Mouse (Mus musculus) megakaryocyte, embryonic 14.5 days (primary cell): ENCODE measurements at regions not wholly inside any gene's neighbourhood (a gene's known extent, or its start where the extent isn't known, plus 50 kb on each side); places are given as distances from the start of the nearest gene placed in this dataset.

ENCODE experiments used
- FLI1 ChIP-seq: IDR thresholded peaks from 2 replicates; pipeline ENCODE4 v1.6.1; 2012; ENCODE audit warnings: low read length, inconsistent platforms, mixed read lengths
- GATA1 ChIP-seq: IDR thresholded peaks from 3 replicates; pipeline ENCODE4 v1.6.1; 2012; ENCODE audit warnings: mixed read lengths, low read length, inconsistent platforms, borderline replicate concordance

DNA sequence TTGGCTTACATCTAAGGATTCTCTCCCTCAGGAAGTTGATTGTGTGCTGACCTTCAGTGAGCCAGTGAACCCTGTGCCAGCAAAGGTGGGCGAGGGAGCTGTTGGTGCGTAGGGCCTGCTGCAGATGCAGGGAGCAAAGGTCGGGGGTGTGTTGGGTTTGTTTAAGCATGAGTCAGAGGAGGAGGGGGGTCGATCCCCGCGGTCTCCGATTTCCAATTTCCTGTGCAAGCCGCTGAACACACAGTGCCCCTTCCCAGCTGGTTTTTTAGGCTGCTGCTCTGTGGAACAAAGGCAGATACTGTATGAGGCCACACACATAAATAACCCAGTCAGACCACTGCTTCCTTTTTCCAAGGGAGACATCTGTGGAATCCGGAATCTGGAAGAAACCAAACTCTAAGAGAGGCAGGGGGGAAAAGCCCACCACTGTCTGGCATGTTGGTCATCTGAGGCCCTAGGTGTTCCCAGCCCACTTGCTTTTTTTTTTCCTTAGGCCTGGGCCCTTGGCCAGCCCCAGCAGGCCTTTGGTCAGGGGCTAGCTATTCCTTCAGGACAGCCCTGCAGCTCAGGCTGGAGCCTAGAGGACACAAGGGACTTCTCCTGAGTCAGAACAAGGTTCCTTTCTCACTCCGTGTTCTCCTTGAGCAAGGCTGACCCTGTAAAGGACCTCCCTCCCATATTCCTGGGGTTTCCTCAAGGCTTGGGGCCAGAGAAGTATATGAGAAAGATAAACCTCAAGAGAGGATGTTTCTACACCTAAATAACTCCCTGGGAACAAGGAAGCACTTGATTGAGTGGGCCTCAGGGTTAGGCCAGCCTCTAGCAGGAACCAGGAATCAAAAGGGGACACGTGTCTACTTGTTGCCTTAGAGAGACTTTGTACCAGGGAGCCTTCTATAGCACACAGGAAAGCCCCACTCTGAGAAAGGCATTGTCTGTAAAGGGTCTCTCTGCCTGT is 119.0 kb downstream of the Tomm20 start:
- no peak for TF ChIP-seq FLI1
- no peak for TF ChIP-seq GATA1
